Mouse (Mus musculus): Measurements from ENCODE around the gene Tfeb.

DNA sequence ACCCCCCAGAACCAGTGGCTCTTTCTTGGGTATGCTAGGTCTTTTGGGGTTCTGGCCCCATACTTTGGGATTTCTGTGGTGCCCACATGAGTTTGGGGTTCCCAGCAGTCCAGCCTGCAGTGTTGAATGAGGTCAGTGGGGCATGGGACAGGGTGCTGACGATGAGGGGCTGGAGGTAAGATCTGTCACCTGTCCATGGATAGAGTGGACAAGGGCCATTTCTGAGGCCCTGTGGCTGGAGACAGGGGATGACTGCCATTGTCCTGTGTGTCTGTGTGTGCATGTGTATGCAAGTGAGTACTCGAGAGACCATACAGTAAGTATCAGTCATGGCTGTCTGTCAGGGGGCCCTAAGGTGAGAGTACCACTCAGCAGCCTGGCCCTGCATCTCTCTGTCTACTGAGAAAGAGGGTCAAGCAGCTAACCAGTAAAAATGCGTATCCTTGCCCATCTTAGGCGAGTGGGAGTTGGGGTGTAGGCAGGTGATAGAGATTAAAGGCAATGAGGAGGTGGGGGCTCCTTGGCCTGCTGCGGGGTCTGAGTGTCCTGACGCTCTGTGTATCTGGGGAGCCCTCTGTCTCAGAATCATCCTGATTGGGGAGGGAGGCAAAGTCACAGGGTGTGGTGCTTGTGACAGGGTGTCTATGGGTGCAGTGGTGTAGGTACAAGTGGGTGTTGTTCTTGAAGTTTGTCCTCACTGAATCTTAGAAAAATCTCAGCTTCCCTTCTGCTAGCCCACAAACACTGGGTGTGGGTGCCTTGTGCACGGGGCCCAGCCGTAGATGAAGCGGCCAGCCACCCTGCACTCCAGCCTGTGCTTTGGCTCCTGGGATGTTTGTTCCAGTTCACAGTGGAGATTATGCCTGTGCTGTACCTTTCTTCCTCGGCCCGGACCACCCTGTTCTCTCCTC, 32.8 kb downstream of the Tfeb start:
- TF ChIP-seq CTCF (conservative IDR thresholded peaks at IDR 0.05; ENCODE audit: insufficient read depth, insufficient read length, low read depth, low read length): no peak
- no peak for TF ChIP-seq POLR2A (IDR thresholded peaks at IDR 0.05; ENCODE audit: low read depth, low read length)

All from kidney, adult 2 months (tissue).